Mouse (Mus musculus): ENCODE measurements around the gene Fras1.

The Fras1 gene

DNA sequence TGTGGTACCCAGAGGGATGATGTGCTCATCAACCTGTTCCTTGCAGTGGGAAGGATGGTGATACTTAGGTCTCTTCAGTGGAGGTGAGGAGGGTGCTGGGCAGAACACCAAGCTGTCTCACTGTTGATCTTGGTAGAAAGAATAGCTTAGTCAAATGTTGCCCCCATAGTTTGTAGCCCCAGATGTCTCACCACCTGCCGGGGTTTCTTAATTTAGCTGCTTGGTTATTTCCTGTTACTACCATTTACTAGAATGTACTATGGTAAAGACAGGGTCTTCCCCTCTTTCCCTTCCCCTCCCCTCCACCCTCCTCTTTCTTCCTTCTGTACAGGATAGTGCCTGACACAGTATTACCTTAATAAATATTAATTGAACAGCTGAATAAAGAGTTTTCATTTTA is 118.7 kb downstream of the Fras1 start:
- DNase-seq (ENCODE audit: low spot score): no peak

DNA sequence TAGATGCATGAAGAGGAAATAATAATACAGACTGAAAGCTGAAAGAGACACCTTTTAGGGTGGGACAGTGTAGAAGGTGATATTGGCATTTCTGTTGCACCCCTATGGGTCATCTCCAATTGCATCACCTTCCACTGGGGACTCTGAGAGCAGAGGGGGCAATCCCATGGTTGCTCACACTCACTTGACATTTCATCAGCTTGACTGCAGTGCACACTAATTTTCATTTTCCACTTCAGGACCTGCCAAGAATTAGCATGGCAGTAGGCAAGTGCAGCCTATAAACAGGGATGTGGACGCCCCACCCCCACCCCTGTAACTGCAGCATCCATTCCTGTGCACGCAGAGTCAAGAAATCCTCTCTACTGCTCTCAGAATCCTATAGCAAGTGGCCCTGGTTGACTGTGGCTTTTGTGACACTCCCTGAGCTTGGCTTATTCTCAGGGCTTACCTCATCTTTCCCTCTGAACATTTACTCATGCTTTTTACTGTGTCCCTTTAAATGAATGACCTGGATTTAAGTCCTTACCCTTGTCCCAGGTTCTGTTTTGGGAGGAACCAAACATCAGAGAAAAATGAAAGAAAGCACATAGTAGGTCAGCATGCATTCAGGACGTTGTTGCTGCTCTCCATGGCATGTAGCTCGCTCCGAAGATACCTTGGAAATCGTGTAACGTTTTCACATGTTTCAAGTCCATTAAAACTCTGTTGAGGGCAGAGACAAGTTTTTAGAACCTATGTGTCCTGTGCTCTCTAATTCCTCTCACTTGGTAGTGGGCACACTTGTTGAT is 120.9 kb downstream of the Fras1 start:
- DNase-seq (ENCODE audit: low spot score): no peak

DNA sequence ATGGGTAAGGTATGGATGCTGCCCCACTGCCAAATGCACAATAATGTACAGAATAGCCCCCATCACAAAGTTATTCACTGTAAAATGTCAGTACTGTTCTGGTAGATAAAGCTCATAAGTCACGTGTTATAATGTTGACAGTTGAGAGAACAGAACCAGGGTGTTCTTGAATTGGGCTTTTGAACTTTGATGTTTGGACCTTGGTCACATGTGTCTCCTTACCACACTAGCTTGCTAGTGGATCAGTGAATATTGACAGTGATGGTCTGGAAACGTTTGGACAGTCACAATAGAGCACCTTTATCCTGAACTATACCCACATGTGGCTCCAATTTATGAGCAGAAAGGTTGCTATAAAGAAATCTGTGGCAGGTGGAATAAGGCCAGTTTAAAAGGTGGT is 124.3 kb downstream of the Fras1 start:
- DNase-seq (ENCODE audit: low spot score): no peak

DNA sequence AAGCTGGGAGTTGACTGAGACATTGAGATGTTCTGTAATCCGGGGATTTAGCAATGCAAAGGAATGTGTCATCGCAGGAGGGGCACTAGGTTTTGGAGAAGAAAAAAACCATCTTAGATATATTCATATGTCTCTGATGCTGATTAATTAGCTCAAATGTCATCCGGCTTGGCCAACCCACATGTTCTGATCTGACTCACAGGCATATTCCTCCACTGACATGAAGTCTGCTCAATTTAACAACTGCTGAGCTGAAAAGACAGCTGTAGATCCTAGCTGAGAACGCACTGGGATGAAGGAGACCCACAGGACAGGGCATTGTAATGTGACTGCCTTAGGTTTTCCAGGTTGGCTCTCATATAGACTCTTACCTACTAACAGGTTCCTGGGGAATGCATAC is 128.0 kb downstream of the Fras1 start:
- DNase-seq (ENCODE audit: low spot score): no peak

DNA sequence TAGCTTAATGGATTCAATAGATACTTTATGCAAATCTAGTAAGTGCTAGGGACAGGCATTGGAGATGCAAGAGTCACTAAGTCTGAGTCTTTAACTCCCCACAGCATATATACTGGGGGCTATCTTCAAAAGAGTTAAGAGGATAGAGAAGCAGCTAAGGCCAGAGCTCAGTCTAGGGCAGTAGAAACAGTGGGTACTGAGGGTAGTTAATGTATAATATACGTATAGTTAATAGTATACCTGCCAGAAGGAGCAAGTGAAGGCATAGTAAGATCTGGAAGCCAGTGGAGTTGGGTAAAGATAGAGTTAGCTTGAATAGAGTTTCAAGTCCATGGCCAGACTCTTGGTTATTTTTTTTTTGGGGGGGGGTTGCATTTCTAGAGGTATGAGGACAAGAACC is 128.6 kb downstream of the Fras1 start:
- no peak for DNase-seq (ENCODE audit: low spot score)

DNA sequence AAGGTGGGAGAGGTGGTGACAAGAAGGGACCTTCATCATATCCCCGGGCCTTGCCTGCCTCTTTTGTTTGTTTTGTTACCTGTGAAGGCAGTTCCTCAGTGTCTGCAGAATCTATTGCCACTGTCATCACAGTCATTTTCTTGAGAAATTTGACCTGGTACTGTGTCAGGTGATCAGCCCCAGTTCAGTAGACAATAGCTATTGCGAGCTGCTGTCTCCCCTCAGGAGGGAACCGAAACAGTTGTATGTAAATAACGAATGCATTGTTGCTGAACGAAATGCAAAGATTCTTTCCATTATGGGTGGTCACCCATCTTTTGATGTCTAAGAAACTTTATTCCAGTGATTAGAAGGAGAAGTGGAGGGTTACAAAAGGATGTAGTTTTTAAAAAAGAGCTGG is 137.2 kb downstream of the Fras1 start:
- DNase-seq (ENCODE audit: low spot score): no peak

DNA sequence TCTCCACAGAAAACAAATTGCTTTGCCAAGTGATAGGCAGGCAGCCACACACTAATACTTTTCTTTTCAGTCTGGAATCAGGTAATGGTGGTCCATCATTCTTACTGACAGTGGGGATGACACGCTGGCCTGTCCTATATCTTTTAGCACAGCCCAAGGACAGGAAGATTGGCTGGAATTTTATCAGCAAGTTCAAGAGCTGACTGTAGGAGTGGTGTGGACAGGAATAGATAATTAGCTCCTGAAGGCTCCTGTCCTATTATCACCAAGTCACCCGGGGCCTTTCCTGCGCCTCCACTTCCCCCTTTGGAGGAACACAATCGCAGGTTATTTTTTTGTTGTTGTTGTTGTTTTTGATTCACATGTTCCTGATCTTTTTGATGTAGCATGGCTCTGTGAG is 139.6 kb downstream of the Fras1 start:
- DNase-seq (ENCODE audit: low spot score): no peak

DNA sequence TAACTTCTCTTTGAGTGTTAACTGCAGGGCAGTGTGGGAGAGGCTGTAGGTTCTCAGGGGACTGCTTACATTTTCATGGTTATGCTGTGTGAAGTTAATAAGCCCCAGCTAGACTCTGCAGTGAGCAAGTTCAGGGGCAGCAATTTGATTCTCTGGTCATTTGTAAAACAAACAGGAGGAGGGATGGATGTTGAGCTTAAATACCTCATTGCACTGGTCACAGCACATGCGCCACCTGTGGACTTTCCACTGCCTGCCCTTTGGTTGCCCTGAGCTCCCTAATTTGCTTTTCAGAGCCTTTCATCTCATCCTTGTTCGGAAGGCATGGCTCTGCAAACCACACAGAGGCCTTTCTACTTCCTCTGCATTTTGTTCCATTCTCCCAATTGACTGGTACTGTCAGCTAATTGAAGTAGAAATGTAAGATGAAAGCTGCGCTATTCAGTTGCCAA is 142.1 kb downstream of the Fras1 start:
- DNase-seq (ENCODE audit: low spot score): no peak

DNA sequence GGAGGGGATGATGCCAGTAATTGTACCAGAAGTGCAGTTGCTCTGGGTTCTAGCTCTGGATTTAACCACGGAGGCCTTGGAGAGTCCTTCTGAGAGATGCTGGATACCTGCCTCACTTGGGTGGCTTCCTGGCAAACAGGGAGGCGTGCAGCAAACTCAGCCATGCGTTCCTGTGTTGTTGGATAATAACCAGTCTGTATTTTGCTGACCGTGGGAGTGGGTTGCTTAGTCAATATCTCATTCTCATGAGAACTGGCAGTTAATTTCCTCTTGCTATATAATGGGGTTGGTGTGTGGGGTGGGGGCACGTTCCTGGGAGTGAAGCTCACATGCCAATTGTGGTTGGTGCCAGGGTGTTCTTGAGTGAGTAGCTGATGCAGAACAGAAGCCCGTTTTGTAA is 142.6 kb downstream of the Fras1 start:
- DNase-seq (ENCODE audit: low spot score): no peak

DNA sequence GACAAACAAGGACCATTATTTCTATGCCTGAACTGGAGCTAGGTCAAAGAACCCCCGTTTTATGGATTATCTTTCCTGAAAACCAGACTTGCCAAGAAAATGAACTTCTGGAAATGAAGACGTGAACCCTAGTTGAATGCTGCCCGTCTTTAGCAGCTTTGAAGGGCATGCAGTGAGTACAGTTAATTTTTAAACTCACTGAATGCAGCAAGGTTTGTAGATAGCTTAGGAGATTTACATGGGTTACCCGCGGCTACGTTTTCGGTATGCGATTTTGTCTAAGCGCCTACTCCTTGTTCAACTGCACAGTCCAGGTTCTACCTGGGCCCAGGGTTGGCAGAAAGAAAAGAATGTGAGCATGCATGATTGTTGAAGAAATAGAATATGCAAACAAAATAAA is 147.8 kb downstream of the Fras1 start:
- no peak for DNase-seq (ENCODE audit: low spot score)

DNA sequence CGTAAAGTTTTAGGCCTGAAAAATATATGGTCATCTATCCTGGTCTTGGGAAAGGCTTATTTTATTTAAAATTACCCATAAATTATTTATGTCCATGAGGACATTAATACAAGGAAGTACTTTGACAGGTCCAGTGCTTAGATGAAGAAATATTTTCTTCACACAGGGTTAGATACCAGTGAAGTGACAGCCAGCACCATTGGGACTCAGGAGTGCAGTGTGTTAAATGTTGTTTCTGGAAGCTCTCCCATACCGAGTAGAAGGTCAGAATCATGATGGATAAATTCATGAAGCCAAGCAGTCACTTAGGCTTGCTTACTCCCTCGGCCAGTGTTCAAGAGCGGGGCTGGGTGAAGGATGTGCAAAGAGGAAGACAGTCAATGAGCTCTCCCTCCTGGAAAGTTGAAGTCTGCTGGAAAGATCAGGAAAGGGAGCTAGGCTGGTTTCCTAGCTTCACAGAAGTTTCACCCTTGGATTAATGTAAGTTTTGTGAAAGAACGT is 149.2 kb downstream of the Fras1 start:
- no peak for DNase-seq (ENCODE audit: low spot score)

DNA sequence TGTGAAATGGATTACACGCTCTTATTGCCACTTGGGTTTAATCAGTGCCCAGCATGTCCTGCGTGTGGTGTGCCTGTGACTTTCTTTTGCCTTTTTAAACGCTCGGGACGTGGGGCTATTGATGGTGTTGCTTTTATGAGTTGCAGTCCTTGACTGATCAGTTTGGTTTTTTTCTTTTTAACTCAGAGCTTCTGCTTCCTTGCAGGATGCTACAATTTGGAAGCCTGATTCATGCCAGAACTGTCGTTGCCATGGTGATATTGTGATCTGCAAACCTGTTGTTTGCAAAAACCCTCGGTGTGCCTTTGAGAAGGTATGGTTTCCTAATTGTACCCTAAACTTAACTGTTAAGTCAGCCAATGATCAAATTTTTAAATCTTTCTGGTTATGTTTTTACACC is 154.5 kb downstream of the Fras1 start:
- DNase-seq (ENCODE audit: low spot score): no peak

DNA sequence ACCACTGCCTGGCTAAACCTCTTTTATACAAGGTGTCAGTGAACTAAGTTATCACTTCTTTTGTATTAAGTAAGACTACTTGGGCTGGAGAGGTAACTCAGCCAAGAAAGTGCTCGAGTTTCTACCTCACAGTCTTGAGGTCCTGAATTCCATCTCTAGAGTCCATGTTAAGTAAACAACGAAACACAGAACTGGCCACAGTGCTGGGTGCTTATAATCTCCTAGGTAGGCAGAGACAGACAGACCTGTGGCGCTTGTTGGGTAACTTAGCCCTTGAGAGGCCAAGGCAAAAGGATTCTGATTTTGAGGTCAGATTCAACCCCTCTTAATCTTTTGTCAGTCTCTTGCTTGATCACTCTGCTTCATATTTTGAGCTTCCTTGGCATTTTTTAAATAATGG is 156.8 kb downstream of the Fras1 start:
- no peak for DNase-seq (ENCODE audit: low spot score)

DNA sequence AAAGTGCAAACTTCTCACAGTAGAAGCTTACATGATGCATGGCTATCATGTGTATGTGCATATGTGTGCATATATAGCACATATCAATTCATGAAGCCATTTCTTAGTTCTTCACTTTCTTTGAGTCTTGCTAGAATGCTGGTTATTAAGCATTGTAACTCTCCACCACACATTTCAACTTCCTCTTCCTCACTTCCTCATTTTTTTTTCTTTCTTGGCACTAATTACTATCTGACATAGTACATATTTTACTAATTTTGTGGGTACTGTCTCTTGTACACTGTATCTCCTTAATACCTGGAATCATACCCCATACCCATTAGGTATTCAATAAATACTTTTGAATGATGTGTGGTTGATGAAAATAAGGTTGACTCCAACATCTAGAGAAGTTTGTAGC is 158.2 kb downstream of the Fras1 start:
- no peak for DNase-seq (ENCODE audit: low spot score)

DNA sequence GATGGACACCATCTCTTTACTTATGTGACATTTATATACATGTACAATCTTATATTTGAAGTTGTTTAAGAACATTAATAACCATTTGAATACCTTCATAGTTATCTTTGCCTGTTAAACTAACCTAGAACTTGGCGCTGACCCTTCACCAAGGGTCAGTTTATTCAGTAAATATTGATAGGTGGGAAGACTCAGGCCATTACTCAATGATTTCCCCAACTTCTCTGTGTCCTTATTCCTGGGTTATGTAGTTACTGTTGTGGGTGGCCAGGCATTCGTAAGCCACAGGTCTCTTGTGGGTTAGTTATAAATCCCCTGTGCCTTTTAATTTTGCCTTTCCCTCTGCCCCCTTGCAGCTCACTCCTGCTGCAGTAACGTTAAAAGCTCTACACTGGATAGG is 162.8 kb downstream of the Fras1 start:
- no peak for DNase-seq (ENCODE audit: low spot score)

DNA sequence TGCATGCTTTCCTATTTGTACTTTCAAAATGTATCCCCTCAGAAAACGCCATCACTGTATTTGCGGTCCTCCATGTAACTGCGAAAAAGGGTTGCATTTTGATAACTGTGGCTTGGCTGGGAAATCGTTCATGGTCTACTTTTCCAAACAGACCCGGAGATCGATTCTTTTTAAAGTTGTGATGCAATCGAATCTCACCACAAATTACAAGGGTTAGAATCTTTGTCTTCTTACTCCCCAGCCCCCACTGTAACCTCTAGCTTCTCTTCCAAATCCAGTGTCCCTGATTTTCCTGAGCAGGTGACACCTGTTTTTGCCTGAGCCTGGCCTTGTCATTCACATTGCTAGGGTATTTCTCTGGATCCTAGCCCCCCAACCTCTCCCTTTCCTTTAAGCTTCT is 163.2 kb downstream of the Fras1 start:
- DNase-seq (ENCODE audit: low spot score): no peak

DNA sequence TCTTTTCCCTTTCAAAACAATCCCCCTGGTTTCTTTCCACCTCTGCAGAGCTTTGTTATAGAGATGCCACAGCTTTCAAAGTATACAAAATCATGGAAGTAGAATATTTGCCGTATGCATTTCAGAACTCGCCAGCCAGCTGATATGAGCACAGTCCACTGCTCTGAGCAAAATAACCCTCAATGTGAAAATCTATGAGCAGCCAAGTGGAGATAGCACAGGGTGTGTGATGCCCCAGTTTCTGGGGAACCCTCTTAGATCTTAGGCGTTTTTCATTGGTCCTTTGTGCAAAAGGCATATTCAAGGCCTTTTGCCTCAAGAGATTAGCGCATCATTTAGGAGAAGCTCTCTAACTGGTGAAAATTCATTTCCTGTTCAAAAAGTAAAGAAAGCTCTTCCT is 170.4 kb downstream of the Fras1 start:
- no peak for DNase-seq (ENCODE audit: low spot score)

DNA sequence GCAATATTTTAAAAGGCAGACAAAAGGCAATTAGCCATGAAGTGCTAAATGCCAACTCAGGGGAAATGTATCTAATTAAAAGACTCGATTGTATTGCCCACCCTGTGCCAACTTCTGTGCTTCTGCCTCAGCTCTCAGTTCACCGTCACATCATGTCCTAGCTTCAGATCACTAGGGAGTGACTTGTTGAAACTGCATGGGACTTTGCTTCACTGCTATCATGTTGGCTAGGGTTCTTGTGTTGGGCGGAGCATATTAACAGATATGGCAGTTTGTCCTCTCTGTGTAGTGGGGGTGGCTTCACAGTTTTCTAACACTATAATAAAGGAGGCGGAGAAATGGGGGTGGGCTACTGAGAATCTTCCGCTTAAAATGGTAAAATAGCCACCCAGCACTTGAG is 172.2 kb downstream of the Fras1 start:
- no peak for DNase-seq (ENCODE audit: low spot score)

DNA sequence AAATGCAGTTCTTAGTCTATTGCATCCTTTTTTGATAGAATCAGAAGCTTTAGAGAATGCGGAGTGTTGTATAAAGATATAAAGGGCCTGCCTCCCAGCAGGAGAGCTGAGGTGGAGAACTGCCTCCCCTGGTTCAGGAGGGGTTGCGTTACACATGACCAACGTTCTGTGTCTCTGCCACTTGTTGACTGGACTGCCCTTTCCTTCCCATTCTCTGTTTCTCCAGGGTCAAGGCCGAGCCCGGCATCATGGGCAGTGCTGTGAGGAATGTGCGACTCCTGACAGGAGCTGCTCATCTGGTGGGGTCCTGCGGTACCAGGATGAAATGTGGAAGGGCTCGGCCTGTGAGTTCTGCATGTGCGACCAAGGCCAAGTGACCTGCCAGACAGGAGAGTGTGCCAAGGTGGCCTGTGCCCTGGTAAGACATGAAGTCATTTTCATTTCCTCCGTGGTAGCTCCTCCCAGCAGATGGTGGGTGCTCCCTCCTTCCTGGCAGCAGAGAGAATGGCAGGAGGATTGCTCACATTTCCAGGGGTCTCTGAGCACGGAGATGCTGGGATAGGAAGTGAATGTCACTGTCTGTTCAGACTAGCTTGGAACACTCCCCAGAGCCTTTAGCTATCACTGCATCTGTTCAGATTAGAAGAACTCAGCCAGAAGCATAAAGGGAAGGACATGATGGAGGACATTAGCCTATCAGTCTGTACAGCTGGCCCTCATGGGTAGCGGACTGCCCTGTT is 181.4 kb downstream of the Fras1 start:
- no peak for DNase-seq (ENCODE audit: low spot score)

DNA sequence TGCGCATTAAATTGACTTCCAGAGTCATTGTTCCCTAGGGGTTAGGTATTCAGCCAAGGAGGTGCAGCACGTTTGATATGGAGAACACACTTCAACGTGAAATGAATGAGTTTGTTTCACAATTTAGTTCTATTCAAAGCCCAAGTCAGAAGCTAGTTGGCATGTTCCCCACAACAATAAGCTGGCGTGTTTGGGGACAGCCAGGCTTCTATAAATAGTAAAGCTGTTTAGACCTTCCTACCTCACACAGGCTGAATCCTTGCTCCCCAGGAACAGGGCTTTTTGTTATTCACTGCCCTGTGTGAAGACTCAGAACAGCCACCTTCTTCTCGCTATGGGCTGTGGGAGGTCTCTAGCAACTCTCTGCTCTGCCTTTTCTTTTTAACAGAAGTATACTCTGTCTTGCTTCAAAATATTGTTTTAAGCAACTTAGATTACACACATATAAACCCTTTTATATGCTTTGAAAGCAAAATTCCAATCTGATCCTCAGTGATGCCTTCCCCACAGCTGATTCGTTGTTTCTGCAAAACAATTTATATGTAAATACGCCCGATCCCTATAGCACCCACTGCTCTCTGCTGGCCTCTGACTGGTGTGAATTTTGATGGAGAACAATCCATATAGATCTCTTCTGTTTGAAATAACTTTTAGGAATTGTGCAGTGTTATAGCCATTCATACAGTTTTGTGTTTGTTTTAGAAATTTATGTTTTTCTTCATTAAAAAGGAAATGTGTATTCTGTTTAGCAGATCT is 184.5 kb downstream of the Fras1 start:
- DNase-seq (ENCODE audit: low spot score): no peak

DNA sequence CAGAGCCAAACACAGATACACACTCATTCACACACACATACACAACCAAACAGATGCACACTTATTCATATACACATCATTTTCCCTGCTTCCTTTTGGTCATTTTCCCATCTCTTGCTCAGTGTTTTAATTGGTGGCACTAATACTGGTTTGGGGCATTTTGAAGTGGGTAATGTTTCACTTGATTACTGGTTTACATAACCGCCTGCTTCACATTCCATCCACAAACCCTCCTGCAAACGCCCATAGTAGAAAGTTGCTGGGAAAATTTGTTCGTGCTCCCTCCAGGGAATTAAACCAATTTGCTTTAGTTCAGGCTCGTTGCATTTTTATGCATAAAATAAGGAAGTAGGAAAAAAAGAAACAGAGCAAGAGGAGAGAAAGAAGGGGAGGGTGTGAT is 200.8 kb downstream of the Fras1 start:
- no peak for DNase-seq (ENCODE audit: low spot score)

DNA sequence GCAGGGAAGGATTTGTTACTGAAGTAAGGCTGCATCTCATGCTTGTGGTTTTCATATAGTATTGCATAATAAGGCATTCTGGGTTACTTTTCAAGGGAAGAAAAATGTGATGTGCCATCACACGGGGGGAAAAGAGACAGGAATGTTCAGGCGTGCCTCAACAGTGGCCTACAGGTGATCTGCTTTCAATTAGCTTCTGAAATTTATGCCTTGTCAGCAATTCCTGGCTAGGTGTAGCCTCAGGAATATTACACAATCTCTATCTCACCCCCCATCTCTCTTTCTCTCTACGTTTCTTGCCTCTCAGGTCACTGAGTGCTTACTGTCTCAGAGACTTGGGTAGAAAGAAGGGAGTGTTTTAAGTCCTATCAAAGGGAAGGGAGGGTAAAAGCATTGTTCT is 204.9 kb downstream of the Fras1 start:
- no peak for DNase-seq (ENCODE audit: low spot score)

DNA sequence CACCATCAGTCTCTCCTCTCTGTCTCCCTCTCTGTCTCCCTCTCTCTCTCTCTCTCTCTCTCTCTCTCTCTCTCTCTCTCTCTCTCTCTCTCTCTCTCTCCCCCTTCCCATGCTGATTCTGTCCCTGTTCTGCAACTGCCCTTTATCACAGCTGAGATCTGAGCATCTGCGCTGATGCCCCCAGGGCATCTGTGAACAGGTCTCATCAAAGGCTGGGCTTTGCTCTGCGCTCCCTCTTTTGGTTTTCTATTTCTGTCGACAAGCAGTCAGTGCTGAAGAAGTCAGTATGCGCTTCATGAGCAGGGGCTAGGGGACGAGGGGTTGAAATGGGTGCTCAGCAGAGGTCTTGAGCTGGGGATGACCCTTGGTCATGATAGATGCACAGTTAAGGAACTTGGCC is 206.2 kb downstream of the Fras1 start:
- no peak for DNase-seq (ENCODE audit: low spot score)
